Mouse (Mus musculus): ENCODE measurements around the gene Gm12253. TPM values are rescaled to one million over a fixed set of nuclear protein-coding genes. Genes with fewer than 3 reads are reported as not detected.

Gm12253 gene
- not detected for total RNA-seq (2023)

GRCm38 (mm10) chr11:58432259-58432658, at the start of gene Gm12253:
Gene Gm12253, plus strand, starts transcription at chr11:58432559.

GRCm38 (mm10) chr11:58420815-58421214, 11.5 kb upstream of the Gm12253 start, which contains the start of gene 1810065E05Rik:
Gene 1810065E05Rik, plus strand, starts transcription at chr11:58421111.

GRCm38 (mm10) chr11:58452759-58453158, 20.4 kb downstream of the Gm12253 start, which contains the start of gene Lypd9:
Gene Lypd9, minus strand, starts transcription at chr11:58452923.

GRCm38 (mm10) chr11:58462170-58462569, 29.8 kb downstream of the Gm12253 start, which contains the start of gene Olfr30:
Gene Olfr30, minus strand, starts transcription at chr11:58462270.

Other genes with a start within 250 kb of the Gm12253 start
- 72.1 TPM for gene Igtp, start 233.0 kb upstream of the Gm12253 start, total RNA-seq (2023)
- 19.6 TPM for gene Irgm2, start 232.9 kb upstream of the Gm12253 start, total RNA-seq (2023)
- gene 4930438A08Rik, start 157.8 kb upstream of the Gm12253 start, total RNA-seq (2023), result not detected
- gene Zfp692, start 125.5 kb upstream of the Gm12253 start, total RNA-seq (2023), result 27.5 TPM
- gene Zfp672, start 102.2 kb upstream of the Gm12253 start, total RNA-seq (2023), result 38.0 TPM
- 26.0 TPM for gene Sh3bp5l, start 101.8 kb upstream of the Gm12253 start, total RNA-seq (2023)
- gene Lypd8, start 53.5 kb upstream of the Gm12253 start, total RNA-seq (2023), result not detected
- gene 1810065E05Rik, start 11.4 kb upstream of the Gm12253 start, total RNA-seq (2023), result not detected
- not detected for gene Lypd9, start 20.4 kb downstream of the Gm12253 start, total RNA-seq (2023)
- not detected for gene Olfr30, start 29.7 kb downstream of the Gm12253 start, total RNA-seq (2023)
- gene Olfr332, start 60.0 kb downstream of the Gm12253 start, total RNA-seq (2023), result not detected
- not detected for gene Olfr331, start 70.0 kb downstream of the Gm12253 start, total RNA-seq (2023)
- not detected for gene Olfr330, start 102.3 kb downstream of the Gm12253 start, total RNA-seq (2023)
- gene Olfr329-ps, start 113.9 kb downstream of the Gm12253 start, total RNA-seq (2023), result not detected
- 0.34 TPM for gene Olfr328, start 123.1 kb downstream of the Gm12253 start, total RNA-seq (2023)
- not detected for gene Olfr224, start 138.0 kb downstream of the Gm12253 start, total RNA-seq (2023)
- gene Olfr325, start 145.2 kb downstream of the Gm12253 start, total RNA-seq (2023), result not detected
- not detected for gene Olfr324, start 162.6 kb downstream of the Gm12253 start, total RNA-seq (2023)
- gene 2210407C18Rik, start 183.5 kb downstream of the Gm12253 start, total RNA-seq (2023), result not detected
- gene Olfr323, start 197.9 kb downstream of the Gm12253 start, total RNA-seq (2023), result not detected
- not detected for gene Trim58, start 207.9 kb downstream of the Gm12253 start, total RNA-seq (2023)
- gene Olfr322, start 226.2 kb downstream of the Gm12253 start, total RNA-seq (2023), result not detected
- not detected for gene Olfr320, start 248.5 kb downstream of the Gm12253 start, total RNA-seq (2023)

Measured in CD8-positive naive resting alpha-beta T cell, adult 57 days (primary cell).